Mouse (Mus musculus): ENCODE measurements at regions not wholly inside any gene's neighbourhood (a gene's known extent, or its start where the extent isn't known, plus 50 kb on each side); places are given as distances from the start of the nearest gene placed in this dataset.

GRCm38 (mm10) chr5:119158171-119158570 lies 512.3 kb upstream of the Tbx3 start:
- in situ Hi-C loops (cut with MboI; ENCODE audit: low pct_unique_long_range_greater_than_20kb in 1 of 2, low sequenced_read_pairs in 2 of 2, unreplicated experiment in 1 of 2): no loop called here

GRCm38 (mm10) chr5:119162132-119162675 lies 508.3 kb upstream of the Tbx3 start:
- in situ Hi-C loops (cut with MboI; ENCODE audit: low pct_unique_long_range_greater_than_20kb in 1 of 2, low sequenced_read_pairs in 2 of 2, unreplicated experiment in 1 of 2): no loop called here

- in situ Hi-C loops (cut with MboI; ENCODE audit: low pct_unique_long_range_greater_than_20kb in 1 of 2, low sequenced_read_pairs in 2 of 2, unreplicated experiment in 1 of 2): no loop called here
These were observed 502.8 kb upstream of the Tbx3 start for GRCm38 (mm10) chr5:119167718-119168117.

- in situ Hi-C loops (cut with MboI; ENCODE audit: low pct_unique_long_range_greater_than_20kb in 1 of 2, low sequenced_read_pairs in 2 of 2, unreplicated experiment in 1 of 2): no loop called here
These were observed 501.2 kb upstream of the Tbx3 start for GRCm38 (mm10) chr5:119169274-119169673.

- in situ Hi-C loops (cut with MboI; ENCODE audit: low pct_unique_long_range_greater_than_20kb in 1 of 2, low sequenced_read_pairs in 2 of 2, unreplicated experiment in 1 of 2): no loop called here
These were observed 498.8 kb upstream of the Tbx3 start for GRCm38 (mm10) chr5:119171626-119172025.

GRCm38 (mm10) chr5:119178805-119179204 lies 491.7 kb upstream of the Tbx3 start:
- in situ Hi-C loops (cut with MboI; ENCODE audit: low pct_unique_long_range_greater_than_20kb in 1 of 2, low sequenced_read_pairs in 2 of 2, unreplicated experiment in 1 of 2): no loop called here

- in situ Hi-C loops (cut with MboI; ENCODE audit: low pct_unique_long_range_greater_than_20kb in 1 of 2, low sequenced_read_pairs in 2 of 2, unreplicated experiment in 1 of 2): no loop called here
These were observed 486.9 kb upstream of the Tbx3 start for GRCm38 (mm10) chr5:119183545-119184047.

- in situ Hi-C loops (cut with MboI; ENCODE audit: low pct_unique_long_range_greater_than_20kb in 1 of 2, low sequenced_read_pairs in 2 of 2, unreplicated experiment in 1 of 2): no loop called here
These were observed 483.9 kb upstream of the Tbx3 start for GRCm38 (mm10) chr5:119186611-119187010.

- in situ Hi-C loops (cut with MboI; ENCODE audit: low pct_unique_long_range_greater_than_20kb in 1 of 2, low sequenced_read_pairs in 2 of 2, unreplicated experiment in 1 of 2): no loop called here
These were observed 482.0 kb upstream of the Tbx3 start for GRCm38 (mm10) chr5:119188476-119188875.

GRCm38 (mm10) chr5:119193699-119194681 lies 476.5 kb upstream of the Tbx3 start:
- in situ Hi-C loops (cut with MboI; ENCODE audit: low pct_unique_long_range_greater_than_20kb in 1 of 2, low sequenced_read_pairs in 2 of 2, unreplicated experiment in 1 of 2): no loop called here

- in situ Hi-C loops (cut with MboI; ENCODE audit: low pct_unique_long_range_greater_than_20kb in 1 of 2, low sequenced_read_pairs in 2 of 2, unreplicated experiment in 1 of 2): no loop called here
These were observed 470.6 kb upstream of the Tbx3 start for GRCm38 (mm10) chr5:119199906-119200305.

- in situ Hi-C loops (cut with MboI; ENCODE audit: low pct_unique_long_range_greater_than_20kb in 1 of 2, low sequenced_read_pairs in 2 of 2, unreplicated experiment in 1 of 2): no loop called here
These were observed 469.2 kb upstream of the Tbx3 start for GRCm38 (mm10) chr5:119201251-119201650.

GRCm38 (mm10) chr5:119204736-119205135 lies 465.7 kb upstream of the Tbx3 start:
- in situ Hi-C loops (cut with MboI; ENCODE audit: low pct_unique_long_range_greater_than_20kb in 1 of 2, low sequenced_read_pairs in 2 of 2, unreplicated experiment in 1 of 2): no loop called here

- in situ Hi-C loops (cut with MboI; ENCODE audit: low pct_unique_long_range_greater_than_20kb in 1 of 2, low sequenced_read_pairs in 2 of 2, unreplicated experiment in 1 of 2): no loop called here
These were observed 462.4 kb upstream of the Tbx3 start for GRCm38 (mm10) chr5:119208077-119208476.

- in situ Hi-C loops (cut with MboI; ENCODE audit: low pct_unique_long_range_greater_than_20kb in 1 of 2, low sequenced_read_pairs in 2 of 2, unreplicated experiment in 1 of 2): loop anchor here in 1 of 2 experiments (5.0 to 10.0 kb wide), 2 partner anchors 331 to 492 kb away; no protein-coding TSS in a partner anchor
These were observed 457.3 kb upstream of the Tbx3 start for GRCm38 (mm10) chr5:119213196-119213595.

- in situ Hi-C loops (cut with MboI; ENCODE audit: low pct_unique_long_range_greater_than_20kb in 1 of 2, low sequenced_read_pairs in 2 of 2, unreplicated experiment in 1 of 2): loop anchor here in 1 of 2 experiments (5.0 to 10.0 kb wide), 2 partner anchors 332 to 491 kb away; no protein-coding TSS in a partner anchor
These were observed 456.6 kb upstream of the Tbx3 start for GRCm38 (mm10) chr5:119213692-119214357.

GRCm38 (mm10) chr5:119214937-119215336 lies 455.5 kb upstream of the Tbx3 start:
- in situ Hi-C loops (cut with MboI; ENCODE audit: low pct_unique_long_range_greater_than_20kb in 1 of 2, low sequenced_read_pairs in 2 of 2, unreplicated experiment in 1 of 2): loop anchor here in 1 of 2 experiments (5.0 to 10.0 kb wide), 2 partner anchors 333 to 490 kb away; no protein-coding TSS in a partner anchor

GRCm38 (mm10) chr5:119215364-119215763 lies 455.1 kb upstream of the Tbx3 start:
- in situ Hi-C loops (cut with MboI; ENCODE audit: low pct_unique_long_range_greater_than_20kb in 1 of 2, low sequenced_read_pairs in 2 of 2, unreplicated experiment in 1 of 2): loop anchor here in 1 of 2 experiments (10.0 kb wide), 1 partner anchor 489 kb away; no protein-coding TSS in a partner anchor

GRCm38 (mm10) chr5:119216146-119216545 lies 454.3 kb upstream of the Tbx3 start:
- in situ Hi-C loops (cut with MboI; ENCODE audit: low pct_unique_long_range_greater_than_20kb in 1 of 2, low sequenced_read_pairs in 2 of 2, unreplicated experiment in 1 of 2): loop anchor here in 1 of 2 experiments (10.0 kb wide), 1 partner anchor 489 kb away; no protein-coding TSS in a partner anchor
